Mouse (Mus musculus): ENCODE measurements around the gene Irf7.

DNA sequence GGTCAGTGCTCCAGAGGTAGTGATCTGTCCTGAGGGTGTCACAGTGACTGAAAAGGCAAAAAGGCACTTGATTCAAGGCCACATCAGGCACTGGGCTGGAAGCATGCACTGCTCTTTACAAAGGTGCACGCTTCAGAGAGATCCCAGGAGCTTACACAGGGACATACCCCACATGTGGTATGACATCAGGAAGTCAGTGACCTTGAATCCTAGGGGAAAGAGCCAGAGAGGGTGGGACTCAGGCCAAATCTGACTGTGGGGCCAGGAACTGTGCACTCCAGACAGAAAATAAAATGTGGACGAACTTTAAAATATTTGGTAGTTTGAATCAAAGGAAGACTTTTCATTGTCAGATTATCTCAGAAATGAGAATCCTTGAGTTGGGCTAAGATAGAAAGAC lies 48.1 kb upstream of the Irf7 start:
- TF ChIP-seq CTCF (IDR thresholded peaks at IDR 0.05; ENCODE audit: control insufficient read depth, insufficient read depth, insufficient read length) (no peak), MYOD1 (IDR thresholded peaks at IDR 0.05; ENCODE audit: control insufficient read depth, insufficient read length, low read depth) (no peak)
